Mouse (Mus musculus) kidney, postnatal 0 days (tissue): Measurements from ENCODE around the gene Rab5if. TPM values are rescaled to one million over a fixed set of nuclear protein-coding genes. Genes with fewer than 3 reads are reported as not detected.
"Not testable (repeated sequence)": the region's sequence is repeated elsewhere in the genome, so short reads cannot be mapped to it uniquely, and the experiment has no call there.

ENCODE experiments used
- ATAC-seq: fragments of 200-750 bp; cut with Nextera tagmentation; replicated peaks from 2 replicates; pipeline ENCODE4 v1.8.0; 2017; ENCODE audit warnings: low read depth, moderate number of reproducible peaks, moderate TSS enrichment, moderate library complexity; ENCODE audit not compliant: low FRiP score
- DNase-seq: peaks from one replicate; pipeline ENCODE4 v3.0.0-alpha.2; 2016; ENCODE audit warnings: low spot score
- H3K27ac ChIP-seq: fragments of 300-500 bp; sonication (generic); 2 replicates; pipeline ENCODE4 v1.5.1; 2014; ENCODE audit warnings: mild to moderate bottlenecking
- H3K27me3 ChIP-seq: fragments of 300-500 bp; sonication (generic); 2 replicates; pipeline ENCODE4 v1.6.1; 2014; ENCODE audit warnings: low read length, mixed read lengths; ENCODE audit not compliant: insufficient read depth
- H3K36me3 ChIP-seq: fragments of 300-500 bp; sonication (generic); 2 replicates; pipeline ENCODE4 v1.6.1; 2014; ENCODE audit warnings: low read length, mixed read lengths; ENCODE audit not compliant: insufficient read depth
- H3K4me1 ChIP-seq: fragments of 300-500 bp; sonication (generic); replicated peaks from 2 replicates; pipeline ENCODE4 v1.6.1; 2014; ENCODE audit warnings: antibody characterized with exemption, low read length, mixed read lengths; ENCODE audit not compliant: insufficient read depth
- H3K4me2 ChIP-seq: fragments of 300-500 bp; sonication (generic); 2 replicates; pipeline ENCODE4 v1.6.1; 2014; ENCODE audit warnings: mild to moderate bottlenecking, low read length, moderate library complexity, mixed read lengths
- H3K4me3 ChIP-seq: fragments of 300-500 bp; sonication (generic); replicated peaks from 2 replicates; pipeline ENCODE4 v1.5.1; 2014; ENCODE audit warnings: low read depth, low read length
- H3K9ac ChIP-seq: fragments of 300-500 bp; sonication (generic); 2 replicates; pipeline ENCODE4 v1.6.1; 2014; ENCODE audit warnings: low read depth, low read length
- H3K9me3 ChIP-seq: fragments of 300-500 bp; sonication (generic); replicated peaks from 2 replicates; pipeline ENCODE4 v1.6.1; 2016; ENCODE audit warnings: low read length, inconsistent platforms, mixed read lengths
- CTCF ChIP-seq: IDR thresholded peaks from 2 replicates; pipeline ENCODE4 v1.5.1; 2016; ENCODE audit warnings: antibody characterized with exemption, low read depth, mild to moderate bottlenecking, moderate library complexity
- WGBS: fragments of 180-500 bp; shearing (Covaris S2); extraction: QIAGEN DNeasy Blood & Tissue Kit; methylation state at CpG from one replicate; pipeline ENCODE4 v1.1.7; 2014; 5-methylcytosine and 5-hydroxymethylcytosine counted together
- polyA plus RNA-seq: library from polyadenylated mRNA; unstranded; fragments of >200 nt; fragmentation: Nextera tagmentation; extraction: Ambion mirVana; gene quantifications from 2 replicates; pipeline ENCODE4 v1.2.1, GENCODE M21; 2015

Gene Rab5if
- polyA plus RNA-seq, 1 experiment from 2014 or later, result 252 TPM

- H3K9me3 ChIP-seq, result no peaks in the 10 kb centered on the region
- H3K27ac ChIP-seq, result no peak overlapping the region
- H3K36me3 ChIP-seq, result peaks cover 37% of the 10 kb centered on the region
- TF ChIP-seq CTCF, result no peak
- no peak overlapping the region for H3K9ac ChIP-seq
- no peak for DNase-seq
- no peak for ATAC-seq
- H3K4me3 ChIP-seq, result no peak overlapping the region
- no peaks in the 10 kb centered on the region for H3K27me3 ChIP-seq
- 84% methylated on average over 5 of the region's 5 CpGs for WGBS
- peaks cover 4% of the 10 kb centered on the region; the same call in 1 of the 2 replicates for H3K4me1 ChIP-seq
- no peak overlapping the region for H3K4me2 ChIP-seq
These were observed 12.4 kb upstream of the Rab5if start for GRCm38 (mm10) chr2:156850505-156850904.

GRCm38 (mm10) chr2:156853584-156853983, 9.3 kb upstream of the Rab5if start:
- not testable (repeated sequence) for H3K4me3 ChIP-seq, H3K27me3 ChIP-seq, H3K4me1 ChIP-seq, H3K4me2 ChIP-seq, H3K9me3 ChIP-seq, H3K27ac ChIP-seq, H3K9ac ChIP-seq, DNase-seq
- peaks cover 27% of the 10 kb centered on the region for H3K36me3 ChIP-seq
- WGBS, result 81% methylated on average over 8 of the region's 13 CpGs
- ATAC-seq, result peak; percentile 18; the same call in 1 of the 2 replicates

GRCm38 (mm10) chr2:156853999-156854771, 8.7 kb upstream of the Rab5if start:
- not testable (repeated sequence) for ATAC-seq, H3K9me3 ChIP-seq, H3K27me3 ChIP-seq, H3K4me3 ChIP-seq, H3K9ac ChIP-seq, H3K4me2 ChIP-seq, H3K4me1 ChIP-seq, H3K27ac ChIP-seq
- peak; percentile 64 for TF ChIP-seq CTCF
- WGBS, result 51% methylated on average over 13 of the region's 13 CpGs
- peak; percentile 72 for DNase-seq
- H3K36me3 ChIP-seq, result peaks cover 27% of the 10 kb centered on the region

GRCm38 (mm10) chr2:156856311-156856710, 6.6 kb upstream of the Rab5if start:
- ATAC-seq (no peak), DNase-seq (no peak)
- H3K4me3 ChIP-seq, result no peak overlapping the region
- no peak overlapping the region for H3K4me2 ChIP-seq
- TF ChIP-seq CTCF, result no peak
- H3K27ac ChIP-seq, result no peak overlapping the region
- H3K9ac ChIP-seq, result no peak overlapping the region
- WGBS, result 88% methylated on average over 1 of the region's 1 CpGs
- peaks cover 11% of the 10 kb centered on the region; the same call in 1 of the 2 replicates for H3K36me3 ChIP-seq
- H3K4me1 ChIP-seq, result no peaks in the 10 kb centered on the region
- H3K9me3 ChIP-seq, result no peaks in the 10 kb centered on the region
- no peaks in the 10 kb centered on the region for H3K27me3 ChIP-seq

GRCm38 (mm10) chr2:156857385-156857791, 5.5 kb upstream of the Rab5if start:
- no peak for TF ChIP-seq CTCF
- peaks cover 4% of the 10 kb centered on the region; the same call in 1 of the 2 replicates for H3K36me3 ChIP-seq
- no peak overlapping the region for H3K27ac ChIP-seq

GRCm38 (mm10) chr2:156857835-156858234, 5.1 kb upstream of the Rab5if start, which contains the start of gene 4930518I15Rik:
4930518I15Rik (minus strand) TSS chr2:156857946.
- Histone ChIP-seq H3K4me2 (no peak within 1 kb of the TSS), H3K9me3 (no peaks in the 10 kb centered on the region), H3K27ac (peak within 1 kb of the TSS; percentile 9; the same call in 1 of the 2 replicates), H3K4me3 (no peak within 1 kb of the TSS), H3K27me3 (no peaks in the 10 kb centered on the region), H3K9ac (no peak within 1 kb of the TSS; the same call in 1 of the 2 replicates), H3K36me3 (no peaks in the 10 kb centered on the region), H3K4me1 (no peaks in the 10 kb centered on the region)
- no peak for TF ChIP-seq CTCF
- 86% methylated on average over 2 of the region's 2 CpGs for WGBS
- DNase-seq (no peak), ATAC-seq (no peak)

More at GRCm38 (mm10) chr2:156857385-156857791, 5.5 kb upstream of the Rab5if start:
- WGBS, result 81% methylated on average over 3 of the region's 3 CpGs
- Histone ChIP-seq H3K9me3 (no peaks in the 10 kb centered on the region), H3K4me3 (no peak overlapping the region), H3K4me2 (no peak overlapping the region), H3K4me1 (no peaks in the 10 kb centered on the region), H3K27me3 (no peaks in the 10 kb centered on the region), H3K9ac (no peak overlapping the region)
- DNase-seq (no peak), ATAC-seq (no peak)
